Mouse (Mus musculus) liver, adult 2 months (tissue): Measurements from ENCODE around the gene Smpd2.

ENCODE experiments used
- CTCF ChIP-seq: fragments of 200-500 bp; IDR thresholded peaks from 2 replicates; pipeline ENCODE4 v1.5.1; 2011; ENCODE audit warnings: low read depth, low read length, control low read depth
- POLR2A ChIP-seq: fragments of 200-500 bp; IDR thresholded peaks from 2 replicates; pipeline ENCODE4 v1.6.1; 2011; ENCODE audit warnings: low read length, control low read depth; ENCODE audit not compliant: insufficient read depth; ENCODE audit errors: extremely low read depth

- TF ChIP-seq CTCF (no peak), POLR2A (no peak)
These were observed 29.0 kb downstream of the Smpd2 start for GRCm38 (mm10) chr10:41461057-41461722.
